Mouse (Mus musculus) cortical plate, adult 2 months (tissue): ENCODE data around the gene Col16a1. TPM values are rescaled to one million over a fixed set of nuclear protein-coding genes. Genes with fewer than 3 reads are reported as not detected.

ENCODE experiments used
- H3K27ac ChIP-seq: fragments of 200-500 bp; 2 replicates; pipeline ENCODE4 v1.5.1; 2012; ENCODE audit warnings: low read length, control low read depth, inconsistent platforms; ENCODE audit not compliant: insufficient read depth
- H3K4me1 ChIP-seq: fragments of 200-500 bp; 2 replicates; pipeline ENCODE4 v1.6.1; 2011; ENCODE audit warnings: low read length; ENCODE audit not compliant: control insufficient read depth, insufficient read depth
- H3K4me3 ChIP-seq: fragments of 200-500 bp; 2 replicates; pipeline ENCODE4 v1.5.1; 2011; ENCODE audit warnings: mild to moderate bottlenecking, low read length, control low read depth; ENCODE audit not compliant: insufficient read depth
- CTCF ChIP-seq: fragments of 200-500 bp; IDR thresholded peaks from 2 replicates; pipeline ENCODE4 v1.5.1; 2011; ENCODE audit warnings: mild to moderate bottlenecking, control low read depth, low read length; ENCODE audit not compliant: insufficient read depth; ENCODE audit errors: extremely low read depth
- POLR2A ChIP-seq: fragments of 200-500 bp; IDR thresholded peaks from 2 replicates; pipeline ENCODE4 v1.6.1; 2011; ENCODE audit warnings: mild to moderate bottlenecking, low read length, control low read depth; ENCODE audit not compliant: insufficient read depth; ENCODE audit errors: extremely low read depth
- polyA plus RNA-seq: library from polyadenylated mRNA; depleted of rRNA; stranded (reverse); fragments of >200 nt; gene quantifications from 2 replicates; pipeline ENCODE4 v1.2.3, GENCODE M21; 2012

Col16a1 gene
- polyA plus RNA-seq, 1 experiment: 41.0 TPM

- Histone ChIP-seq H3K27ac (no peak overlapping the region), H3K4me1 (peaks cover 1% of the 10 kb centered on the region), H3K4me3 (no peak overlapping the region)
- TF ChIP-seq CTCF (no peak), POLR2A (no peak)
These were observed 8.3 kb downstream of the Col16a1 start for GRCm38 (mm10) chr4:130056011-130056322.

- no peak for TF ChIP-seq POLR2A
- TF ChIP-seq CTCF: no peak
- H3K27ac ChIP-seq: no peak overlapping the region
- H3K4me3 ChIP-seq: no peak overlapping the region
- H3K4me1 ChIP-seq: peaks cover 1% of the 10 kb centered on the region
These were observed 8.8 kb downstream of the Col16a1 start for GRCm38 (mm10) chr4:130056471-130056870.

- Histone ChIP-seq H3K4me1 (peaks cover 4% of the 10 kb centered on the region), H3K4me3 (no peak overlapping the region), H3K27ac (no peak overlapping the region)
- TF ChIP-seq POLR2A (no peak), CTCF (no peak)
These were observed 13.3 kb downstream of the Col16a1 start for GRCm38 (mm10) chr4:130060937-130061336.

- 0 out of 2 replicates have a peak, but pooled peaks cover 2% of the 10 kb centered on the region for H3K4me1 ChIP-seq
- H3K4me3 ChIP-seq: no peak overlapping the region
- H3K27ac ChIP-seq: no peak overlapping the region
- no peak for TF ChIP-seq CTCF
- no peak for TF ChIP-seq POLR2A
These were observed 15.6 kb downstream of the Col16a1 start for GRCm38 (mm10) chr4:130063191-130063590.

- Histone ChIP-seq H3K27ac (no peak overlapping the region), H3K4me1 (0 out of 2 replicates have a peak, but pooled peaks cover 2% of the 10 kb centered on the region), H3K4me3 (no peak overlapping the region)
- TF ChIP-seq CTCF: peak; percentile 61
- TF ChIP-seq POLR2A: no peak
These were observed 19.2 kb downstream of the Col16a1 start for GRCm38 (mm10) chr4:130066816-130067215.

- H3K4me1 ChIP-seq: no peaks in the 10 kb centered on the region
- H3K27ac ChIP-seq: no peak overlapping the region
- TF ChIP-seq CTCF (no peak), POLR2A (no peak)
- H3K4me3 ChIP-seq: no peak overlapping the region
These were observed 22.9 kb downstream of the Col16a1 start for GRCm38 (mm10) chr4:130070523-130070922.

GRCm38 (mm10) chr4:130071758-130072157, 24.1 kb downstream of the Col16a1 start:
- no peak overlapping the region for H3K4me3 ChIP-seq
- no peaks in the 10 kb centered on the region for H3K4me1 ChIP-seq
- no peak overlapping the region for H3K27ac ChIP-seq
- no peak for TF ChIP-seq POLR2A
- no peak for TF ChIP-seq CTCF

GRCm38 (mm10) chr4:130073367-130073766, 25.7 kb downstream of the Col16a1 start:
- no peak overlapping the region for H3K27ac ChIP-seq
- H3K4me1 ChIP-seq: no peaks in the 10 kb centered on the region
- TF ChIP-seq POLR2A: no peak
- TF ChIP-seq CTCF: no peak
- no peak overlapping the region for H3K4me3 ChIP-seq

GRCm38 (mm10) chr4:130074761-130075515, 27.3 kb downstream of the Col16a1 start:
- TF ChIP-seq CTCF (no peak), POLR2A (no peak)
- Histone ChIP-seq H3K27ac (no peak overlapping the region), H3K4me1 (peaks cover 3% of the 10 kb centered on the region; the same call in 1 of the 2 replicates), H3K4me3 (no peak overlapping the region)

GRCm38 (mm10) chr4:130076856-130077255, 29.2 kb downstream of the Col16a1 start:
- Histone ChIP-seq H3K27ac (no peak overlapping the region), H3K4me1 (peaks cover 6% of the 10 kb centered on the region), H3K4me3 (no peak overlapping the region)
- no peak for TF ChIP-seq POLR2A
- TF ChIP-seq CTCF: no peak
